Mouse (Mus musculus): Measurements from ENCODE around the gene Trdmt1.

Gene Trdmt1

DNA sequence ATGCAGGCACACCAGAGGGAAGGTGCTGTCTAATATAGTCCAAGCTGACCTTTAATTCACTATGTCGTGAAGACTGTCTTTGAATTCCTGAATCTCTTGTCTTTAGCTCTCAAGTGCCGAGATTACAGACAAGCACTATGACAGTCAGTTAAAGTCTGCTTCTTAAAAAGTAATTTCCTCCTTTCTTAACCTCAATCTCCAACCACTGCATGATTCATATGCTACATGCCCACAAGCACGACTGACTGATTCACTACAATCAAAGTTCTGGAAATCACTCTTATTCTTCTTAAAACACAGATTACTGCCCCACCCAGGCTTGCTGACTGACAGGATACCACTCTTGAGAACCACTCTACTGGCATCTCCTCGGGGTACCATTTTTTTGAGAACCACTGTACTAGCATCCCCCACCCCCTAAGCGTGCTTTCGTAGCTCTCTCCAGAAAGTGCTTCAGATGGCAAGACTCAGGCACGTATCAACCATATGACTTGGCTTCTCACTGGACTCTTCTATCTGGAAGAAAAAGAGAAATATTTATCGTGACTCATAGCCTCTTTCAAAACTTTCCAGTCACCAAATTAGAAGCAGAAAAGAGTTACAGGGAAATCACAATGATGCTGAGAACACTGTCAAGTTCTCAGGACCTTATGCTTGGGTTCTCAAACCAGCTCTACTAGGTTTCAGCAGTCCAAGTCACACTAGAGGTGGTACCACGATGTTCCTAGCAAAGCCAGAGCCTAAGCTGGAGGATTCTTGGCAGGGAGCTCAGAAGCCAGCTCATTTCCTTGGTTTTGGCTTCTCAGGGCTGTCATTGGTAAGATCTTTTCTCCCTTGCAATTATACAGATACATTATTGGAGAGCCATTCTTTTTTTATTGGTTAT lies 12.9 kb upstream of the Trdmt1 start:
- DNase-seq (ENCODE audit: low spot score in 2 of 2) = peak; percentile 38 to 39

DNA sequence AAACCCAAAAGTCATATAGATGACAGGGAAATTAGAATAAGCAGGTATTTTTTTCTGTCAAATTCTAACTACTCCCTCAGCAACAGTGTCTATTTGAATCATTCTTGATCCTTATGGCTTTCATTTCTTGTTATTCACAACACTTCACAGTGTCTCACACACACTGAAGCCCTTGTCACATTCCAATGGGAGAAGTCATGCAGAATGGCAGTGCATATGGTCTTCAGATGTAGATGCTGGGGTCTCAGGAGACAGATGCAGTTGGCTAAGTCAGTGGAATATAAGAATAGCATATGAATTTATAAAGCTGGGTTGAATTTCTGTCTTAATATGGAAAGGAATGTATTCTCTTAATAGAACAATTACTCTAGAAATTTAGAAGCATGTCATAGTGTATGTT lies 11.8 kb upstream of the Trdmt1 start:
- DNase-seq (ENCODE audit: low spot score in 2 of 2) = no peak

DNA sequence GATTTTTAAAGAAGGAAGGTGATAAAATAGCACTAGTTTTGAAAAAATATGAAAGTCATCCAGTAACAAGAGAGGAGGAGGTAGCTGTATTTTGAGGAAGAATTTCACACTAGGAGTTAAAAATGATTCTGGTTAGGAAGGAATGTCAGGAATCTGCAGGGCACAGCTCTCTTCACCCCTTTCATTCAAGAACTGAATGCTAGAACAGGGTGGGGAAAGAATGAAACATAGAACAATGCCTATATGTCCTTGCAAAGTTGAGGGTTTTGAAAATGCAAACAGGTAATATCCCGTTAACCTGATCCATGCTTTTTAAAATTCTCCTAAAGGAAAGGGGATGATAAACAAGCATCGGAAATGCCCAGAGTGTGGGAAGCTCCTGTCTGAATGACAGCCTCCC lies 9.5 kb upstream of the Trdmt1 start:
- DNase-seq (ENCODE audit: low spot score in 2 of 2) = no peak

DNA sequence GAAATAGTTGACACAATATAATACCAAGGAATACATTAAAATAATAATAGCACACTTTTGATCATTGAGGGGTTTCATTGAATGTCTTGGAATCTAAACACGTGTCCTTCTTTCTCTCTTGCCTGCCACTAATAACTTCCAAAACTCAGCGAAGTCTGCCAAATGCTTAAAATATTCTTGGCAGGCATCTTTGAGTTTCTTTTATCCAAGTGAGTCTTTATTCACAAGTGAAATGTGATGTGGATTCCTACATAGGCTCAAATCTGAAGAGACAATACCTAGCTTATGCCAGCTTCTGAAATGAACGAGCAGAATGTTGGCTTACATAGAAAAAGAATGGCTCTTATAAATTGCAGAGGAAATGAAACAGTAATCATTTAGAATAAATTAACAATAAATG lies 4.3 kb upstream of the Trdmt1 start:
- DNase-seq (ENCODE audit: low spot score in 2 of 2) = no peak

DNA sequence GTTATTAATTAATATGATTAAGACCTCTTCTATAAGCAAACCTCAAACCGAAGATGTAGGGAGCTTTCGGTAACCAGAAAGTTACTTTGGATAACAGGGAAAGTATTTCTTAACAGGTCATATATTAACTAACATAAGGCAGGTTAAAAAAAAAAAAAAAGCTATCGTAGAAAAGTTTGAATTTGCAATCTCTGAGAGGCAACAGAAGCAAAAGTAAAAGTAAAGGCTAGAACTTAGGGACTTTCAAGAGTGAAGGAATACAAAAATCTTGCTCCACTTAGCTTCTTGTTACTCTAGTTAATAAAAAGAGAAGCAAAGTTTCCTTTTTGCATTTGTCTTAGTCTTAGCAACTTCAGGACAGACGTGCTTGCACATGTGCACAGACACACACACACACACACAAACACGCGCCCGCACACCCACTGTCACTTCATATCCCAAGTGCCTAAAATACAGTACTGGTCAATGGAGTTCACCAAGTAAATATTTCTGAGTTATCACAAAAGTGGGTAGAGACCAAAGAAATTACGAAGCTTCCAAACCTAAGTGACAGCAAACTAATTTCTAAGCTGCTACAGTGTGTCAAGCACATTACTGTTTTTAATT lies 846 bp downstream of the Trdmt1 start:
- no peak for DNase-seq (ENCODE audit: low spot score in 2 of 2)

DNA sequence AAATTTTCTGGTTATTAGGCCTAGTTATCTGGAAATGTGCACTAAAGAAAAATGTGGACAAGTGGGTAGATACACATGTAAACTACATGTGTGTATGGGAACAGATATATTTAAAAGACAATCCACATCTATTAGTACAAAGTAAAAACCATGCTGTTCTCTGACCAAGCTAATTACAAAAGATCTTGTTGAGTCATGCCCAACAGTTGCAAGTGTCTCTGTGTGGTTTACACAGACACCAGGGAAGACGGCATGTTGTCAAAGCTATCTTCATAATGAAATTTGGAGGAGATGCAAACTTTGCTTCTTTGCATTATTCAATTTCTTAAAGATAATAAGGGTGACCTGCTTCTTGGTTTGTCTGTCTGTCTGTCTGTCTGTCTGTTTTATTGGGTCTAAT lies 4.6 kb downstream of the Trdmt1 start:
- DNase-seq (ENCODE audit: low spot score in 2 of 2) = no peak

DNA sequence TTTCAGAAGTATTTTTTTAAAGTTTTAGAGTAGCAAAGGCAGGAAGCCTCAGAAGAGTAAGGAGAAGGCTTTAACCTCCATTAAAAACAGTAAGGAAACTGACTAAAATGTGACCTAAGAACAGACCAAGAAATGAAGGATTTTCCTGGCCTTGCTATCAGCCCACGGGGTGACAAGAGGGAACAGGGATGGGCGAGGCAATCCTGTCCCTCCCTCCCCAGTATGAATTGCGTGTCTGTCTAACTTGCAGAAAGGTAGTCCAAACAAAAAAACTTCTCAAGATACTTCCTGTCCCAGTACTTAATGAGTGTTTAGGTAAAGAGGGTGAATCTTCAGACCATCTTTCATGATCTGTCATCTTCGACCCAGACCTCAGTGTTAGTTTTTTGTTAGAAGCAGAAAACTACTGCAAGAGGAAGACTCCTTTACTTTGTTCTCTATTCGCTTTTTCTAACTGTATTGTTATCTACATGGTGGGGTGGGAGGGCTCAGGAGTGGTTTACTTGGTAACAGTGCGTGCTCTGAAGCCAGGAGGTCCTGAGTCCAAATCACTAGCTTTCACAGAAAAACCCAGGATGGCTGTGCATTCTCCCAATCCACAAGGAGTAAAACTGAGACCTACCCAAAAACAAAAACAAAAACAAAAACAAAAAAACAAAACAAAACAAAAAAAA lies 5.6 kb downstream of the Trdmt1 start:
- DNase-seq (ENCODE audit: low spot score in 2 of 2) = no peak

DNA sequence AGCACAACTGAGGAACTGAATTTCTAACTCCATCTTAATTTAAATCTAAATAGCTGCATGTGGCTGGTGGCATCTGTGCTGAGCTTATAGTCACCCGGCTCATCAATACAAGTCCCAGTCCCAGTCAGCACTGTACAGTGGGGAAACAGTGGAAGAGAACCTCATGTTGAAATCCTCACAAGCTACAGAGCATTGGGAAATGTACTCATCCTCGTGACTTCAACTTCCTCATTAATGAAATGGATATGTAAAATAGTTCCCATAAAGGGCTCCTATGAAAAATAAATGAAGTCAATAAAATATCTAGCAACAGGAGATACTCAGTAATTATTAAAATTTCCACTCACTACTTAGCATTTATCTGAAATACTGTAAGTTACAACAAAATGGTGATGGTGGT lies 6.2 kb downstream of the Trdmt1 start:
- DNase-seq (ENCODE audit: low spot score in 2 of 2) = no peak

DNA sequence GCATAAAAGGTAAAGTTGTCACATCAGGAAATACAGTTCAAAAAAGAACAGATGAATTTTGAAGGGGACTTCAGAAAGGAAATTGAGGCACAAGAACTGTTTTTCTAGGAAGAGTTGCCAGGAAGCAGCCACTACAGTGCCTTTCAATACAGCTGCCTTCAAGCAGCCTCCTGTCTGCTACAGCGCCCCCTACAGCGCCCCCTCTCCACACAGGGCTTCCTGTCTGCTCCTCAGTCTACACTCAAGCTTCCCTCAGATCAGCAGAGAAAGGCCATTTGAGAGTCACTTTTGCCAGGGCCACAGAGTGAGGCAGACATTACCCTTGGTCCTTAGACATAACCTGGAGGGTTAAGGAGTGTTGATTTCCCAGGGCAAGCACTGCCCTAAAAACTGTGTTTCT lies 6.7 kb downstream of the Trdmt1 start:
- peak; percentile 9 to 37 for DNase-seq (ENCODE audit: low spot score in 2 of 2)

DNA sequence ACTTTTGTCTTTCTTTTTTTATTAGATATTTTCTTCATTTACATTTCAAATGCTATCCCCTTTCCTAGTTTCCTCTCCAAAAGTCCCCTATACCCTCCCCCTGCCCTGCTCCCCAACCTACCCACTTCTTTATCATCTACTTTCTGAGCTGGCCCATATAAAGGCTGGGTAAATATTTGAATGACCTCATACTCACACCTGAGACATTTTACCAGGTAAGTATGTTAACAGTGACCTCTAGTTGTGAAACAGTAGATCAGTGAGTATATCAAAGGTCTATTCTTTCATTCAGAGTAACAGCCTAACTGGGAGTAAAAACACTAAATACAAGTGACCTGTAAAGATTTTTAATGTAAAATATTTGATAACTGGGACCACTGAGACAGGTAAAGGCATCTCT lies 7.7 kb downstream of the Trdmt1 start:
- DNase-seq (ENCODE audit: low spot score in 2 of 2) = no peak

DNA sequence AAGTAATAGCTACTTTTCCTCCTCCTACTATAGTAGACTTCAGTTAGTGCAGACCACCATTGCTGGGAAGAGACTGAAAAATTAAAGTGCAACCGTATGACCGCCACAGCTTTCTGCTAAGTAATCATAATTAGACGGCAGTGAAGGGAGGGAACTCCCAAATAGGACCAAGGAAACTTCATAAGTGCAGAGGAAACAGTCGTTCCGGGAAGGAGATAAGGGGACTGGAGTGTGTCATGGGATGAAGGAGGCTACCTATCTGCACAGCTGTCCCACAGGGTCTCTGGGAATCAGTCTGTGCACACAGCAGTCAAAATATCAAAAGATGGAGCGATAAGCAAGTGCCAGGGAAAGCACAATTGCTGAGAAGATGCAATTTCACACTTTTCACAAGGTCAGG lies 13.8 kb downstream of the Trdmt1 start:
- DNase-seq (ENCODE audit: low spot score in 2 of 2) = no peak

DNA sequence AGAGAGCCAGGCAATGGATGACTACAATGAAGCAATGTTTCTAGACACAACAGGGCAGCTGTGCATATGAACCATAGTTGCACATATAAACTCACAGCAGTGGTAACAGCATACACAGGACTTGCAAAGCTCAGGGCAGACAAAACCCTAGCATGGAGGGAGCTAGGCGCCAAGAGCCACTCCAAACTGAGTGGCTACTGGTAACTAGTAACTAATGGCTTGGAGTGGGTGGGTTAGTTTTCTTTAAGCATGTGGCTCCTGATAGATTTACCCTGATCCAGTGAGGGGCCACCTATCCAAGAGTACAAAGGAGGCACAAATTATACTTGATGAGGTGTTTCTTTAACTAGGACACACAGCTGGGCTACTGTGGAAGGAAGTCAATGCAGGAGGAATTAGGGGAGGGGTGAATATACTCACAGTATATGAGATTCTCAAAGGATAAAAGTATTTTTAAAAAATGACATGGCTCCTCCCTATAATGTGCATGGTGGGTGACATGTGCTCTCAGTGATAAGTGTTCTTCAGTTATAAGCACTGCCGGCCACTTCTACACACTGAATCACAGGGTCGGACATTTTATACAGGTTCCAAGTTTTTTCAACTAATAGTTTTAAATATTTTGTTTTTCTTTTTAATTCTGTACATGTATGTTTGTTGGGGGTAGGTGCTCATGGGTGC lies 15.1 kb downstream of the Trdmt1 start:
- no peak for DNase-seq (ENCODE audit: low spot score in 2 of 2)

DNA sequence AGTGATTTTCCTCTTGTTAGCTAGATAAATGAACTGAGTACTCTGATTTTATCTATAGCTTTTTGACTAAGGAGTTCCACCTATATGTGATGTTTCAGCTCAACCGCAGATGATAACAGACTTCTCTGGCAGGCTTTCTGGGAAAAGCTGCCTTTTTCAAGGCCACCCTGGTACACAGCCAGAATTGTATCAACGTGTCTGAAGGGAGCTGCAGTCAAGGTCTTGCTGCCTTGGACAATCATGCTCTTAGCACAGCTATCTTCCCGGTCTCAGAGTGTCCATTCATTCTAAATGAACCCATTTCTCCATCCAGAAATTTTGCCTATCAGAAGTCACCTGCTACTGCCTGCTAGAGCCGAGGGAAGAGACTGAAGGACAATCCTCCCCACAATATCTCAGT lies 16.9 kb downstream of the Trdmt1 start:
- no peak for DNase-seq (ENCODE audit: low spot score in 2 of 2)

DNA sequence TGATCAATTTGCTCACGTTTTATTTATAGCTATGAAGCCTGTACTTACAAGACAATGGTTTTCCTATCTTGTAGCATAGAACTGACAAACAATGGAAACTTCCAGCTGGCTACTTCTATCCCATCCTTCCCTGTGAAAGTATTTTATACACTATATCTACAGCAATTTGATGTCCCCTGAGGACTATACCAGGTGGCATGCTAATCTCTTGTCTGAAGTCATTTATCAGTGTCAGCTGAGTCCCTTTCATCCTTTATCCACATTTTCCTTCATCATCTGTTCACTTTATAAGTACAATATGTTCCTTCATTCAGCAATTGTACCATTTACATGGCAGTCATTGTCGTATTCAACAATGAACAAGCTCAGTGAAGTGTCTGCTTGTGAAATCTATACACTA lies 17.3 kb downstream of the Trdmt1 start:
- no peak for DNase-seq (ENCODE audit: low spot score in 2 of 2)

DNA sequence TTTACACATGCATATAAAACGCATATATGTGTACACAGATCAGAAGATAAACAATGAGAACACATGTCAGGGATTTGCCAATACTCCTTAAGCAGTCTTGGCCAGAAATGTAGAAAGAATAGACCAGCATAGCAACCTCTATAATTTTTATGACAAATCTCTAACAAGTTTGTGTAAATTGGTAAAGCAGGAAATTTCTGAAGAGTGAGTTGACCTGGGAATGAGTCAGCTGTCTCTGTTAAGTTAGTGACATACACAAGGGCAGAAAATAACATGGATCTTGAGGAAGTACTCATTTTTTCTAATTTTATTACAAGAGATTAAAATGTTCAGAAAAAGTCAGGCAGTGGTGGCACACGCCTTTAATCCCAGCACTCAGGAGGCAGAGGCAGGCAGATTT lies 18.3 kb downstream of the Trdmt1 start:
- DNase-seq (ENCODE audit: low spot score in 2 of 2) = no peak

DNA sequence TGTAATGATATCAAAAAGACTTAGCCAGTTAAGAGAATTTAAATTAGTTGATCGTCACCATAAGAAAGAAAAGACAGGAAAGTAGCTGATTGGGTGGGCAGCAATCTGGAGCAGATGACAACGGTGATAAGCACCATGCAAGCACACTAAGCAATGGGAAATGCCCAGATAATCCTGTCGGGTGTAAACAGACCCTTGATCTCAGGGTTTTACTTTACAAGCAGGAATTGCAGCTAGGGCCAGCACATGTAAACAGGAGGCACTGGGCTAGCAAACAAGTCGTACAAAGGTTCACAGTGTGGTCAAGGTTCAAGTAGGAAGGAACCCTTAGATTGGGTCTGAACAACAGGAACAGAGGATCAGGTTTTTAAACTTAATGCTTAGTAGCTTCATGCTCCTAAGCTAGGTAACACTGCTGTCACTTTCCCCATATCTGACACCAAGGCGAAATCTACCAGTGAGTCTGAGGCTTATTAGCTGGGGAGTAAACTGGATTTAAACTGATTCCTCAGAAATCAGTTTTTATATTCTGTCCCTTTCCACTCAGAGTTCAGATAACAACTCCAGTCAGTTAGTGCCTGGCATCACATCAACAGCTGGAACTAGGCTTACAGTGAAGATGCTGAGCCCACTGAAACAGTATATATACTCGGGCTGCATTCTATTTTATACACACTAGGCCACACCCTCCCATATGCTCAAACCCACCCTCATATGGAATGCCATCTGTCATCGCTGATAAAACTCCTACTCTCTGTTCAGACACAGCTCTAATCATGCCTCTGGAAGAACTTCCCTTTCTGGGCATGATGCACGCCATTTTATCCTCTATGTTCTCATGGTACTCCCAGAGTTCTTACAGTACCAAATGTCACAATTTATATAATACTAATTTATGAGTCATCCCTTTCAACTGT lies 20.7 kb downstream of the Trdmt1 start:
- DNase-seq (ENCODE audit: low spot score in 2 of 2) = no peak

DNA sequence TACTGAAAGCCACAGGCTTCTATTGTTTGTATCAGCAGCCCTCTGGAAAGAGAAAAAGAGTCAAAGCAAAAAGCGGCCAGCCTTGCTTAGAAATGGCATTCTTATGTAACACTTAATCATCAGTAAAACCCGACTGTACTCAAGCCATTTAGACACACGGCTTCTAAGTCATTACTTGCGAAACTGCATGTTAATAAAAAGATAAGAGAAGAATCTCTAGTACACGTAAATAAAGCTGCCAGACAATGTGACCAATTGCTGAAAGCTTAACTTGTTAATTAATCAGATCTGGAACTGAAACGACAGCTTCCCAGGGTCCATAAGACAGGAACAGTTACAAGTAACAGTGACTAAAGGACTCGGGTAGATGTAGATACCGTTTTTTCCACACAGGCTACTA lies 22.4 kb downstream of the Trdmt1 start:
- DNase-seq (ENCODE audit: low spot score in 2 of 2) = no peak

DNA sequence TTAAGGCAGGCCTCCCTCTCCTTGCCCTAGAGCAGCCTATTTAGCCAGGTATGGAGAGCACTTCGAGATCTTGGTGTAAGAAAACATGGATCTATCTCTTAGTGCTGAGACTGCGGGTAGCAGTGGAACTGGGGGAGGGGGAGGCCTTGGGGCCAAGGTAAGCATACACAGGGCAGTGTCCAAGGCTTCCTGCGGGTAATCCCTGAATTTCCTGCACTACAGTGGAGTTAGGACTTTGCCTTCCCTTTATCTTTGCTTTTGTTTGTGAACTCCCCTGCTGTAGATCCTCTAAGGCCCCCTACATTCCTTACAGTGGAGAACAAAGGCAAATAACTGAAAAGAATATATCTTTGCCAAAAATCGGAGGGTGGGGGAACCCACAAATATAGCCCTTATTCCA lies 29.5 kb downstream of the Trdmt1 start:
- DNase-seq (ENCODE audit: low spot score in 2 of 2) = no peak

DNA sequence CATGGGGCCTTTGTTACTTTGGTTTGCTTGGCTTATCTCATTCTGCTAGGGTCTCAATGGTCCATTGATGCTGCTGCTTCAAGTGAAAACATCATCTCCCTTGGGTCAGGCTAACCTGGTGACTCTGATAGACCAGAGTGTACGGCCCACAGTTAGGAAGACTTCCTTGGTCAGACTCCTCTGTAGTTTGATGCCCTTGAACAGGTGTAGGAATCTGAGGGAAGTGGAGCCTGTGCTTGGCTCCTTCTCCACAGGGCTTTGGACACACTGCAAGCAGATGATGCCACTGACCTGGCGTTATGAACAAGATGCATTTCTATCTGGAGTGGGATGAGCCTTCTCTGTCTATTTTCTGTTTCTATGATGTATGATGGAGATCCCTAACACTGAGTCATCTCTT lies 41.8 kb downstream of the Trdmt1 start:
- no peak for DNase-seq (ENCODE audit: low spot score in 2 of 2)

DNA sequence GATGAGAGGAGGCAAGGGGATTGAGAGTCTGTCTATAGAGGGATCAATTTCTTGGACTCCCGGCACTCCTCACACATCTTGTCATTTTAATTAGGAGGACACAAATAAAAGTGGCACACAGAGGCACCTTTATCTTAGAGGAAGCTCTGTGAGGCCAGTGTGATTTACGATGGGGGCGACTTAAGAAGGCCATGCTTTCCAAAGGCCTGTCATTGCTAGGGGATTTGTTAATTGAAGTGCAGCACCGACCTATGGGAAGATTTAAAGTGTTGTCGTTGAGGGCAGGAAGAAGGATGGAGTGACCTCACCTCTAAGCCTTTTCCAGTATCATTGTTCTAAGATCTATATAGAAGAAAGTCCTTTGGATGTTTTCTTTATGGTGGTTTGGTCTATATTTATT lies 42.9 kb downstream of the Trdmt1 start:
- no peak for DNase-seq (ENCODE audit: low spot score in 2 of 2)

DNA sequence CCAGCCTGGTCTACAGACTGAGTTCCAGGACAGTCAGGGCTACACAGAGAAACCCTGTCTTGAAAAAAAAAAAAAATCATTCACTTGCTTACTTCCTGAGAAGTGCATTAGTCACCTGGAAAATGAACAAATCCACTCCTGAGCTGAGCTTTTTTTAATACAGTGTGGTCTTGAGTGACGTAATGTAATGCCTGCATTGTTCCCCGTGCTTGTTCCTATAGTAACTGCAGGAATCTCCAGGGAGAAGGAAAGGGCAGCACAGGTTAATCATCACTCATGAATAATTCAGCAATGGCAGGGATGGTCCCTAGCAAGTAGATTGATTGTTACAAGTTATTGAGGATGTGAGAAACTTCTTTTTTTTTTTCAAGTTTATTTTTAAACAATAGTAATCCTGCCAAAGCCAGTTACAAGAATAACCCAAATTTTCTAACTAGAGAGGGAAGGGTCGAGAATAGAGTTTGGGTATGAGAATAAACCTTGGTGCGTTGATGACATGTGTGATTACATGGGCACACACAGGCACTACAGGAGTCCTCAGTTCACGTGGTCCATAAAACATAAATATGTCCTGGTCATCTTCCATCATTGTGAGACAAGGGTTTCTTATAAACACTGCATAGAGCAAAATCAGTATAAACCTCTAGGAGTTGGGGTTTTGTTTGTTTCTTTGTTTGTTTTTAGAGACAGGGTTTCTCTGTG lies 44.0 kb downstream of the Trdmt1 start:
- DNase-seq (ENCODE audit: low spot score in 2 of 2) = no peak

All from natural killer cell, adult 2 months (primary cell).